Mouse (Mus musculus): ENCODE measurements at regions not wholly inside any gene's neighbourhood (a gene's known extent, or its start where the extent isn't known, plus 50 kb on each side); places are given as distances from the start of the nearest gene placed in this dataset.

DNA sequence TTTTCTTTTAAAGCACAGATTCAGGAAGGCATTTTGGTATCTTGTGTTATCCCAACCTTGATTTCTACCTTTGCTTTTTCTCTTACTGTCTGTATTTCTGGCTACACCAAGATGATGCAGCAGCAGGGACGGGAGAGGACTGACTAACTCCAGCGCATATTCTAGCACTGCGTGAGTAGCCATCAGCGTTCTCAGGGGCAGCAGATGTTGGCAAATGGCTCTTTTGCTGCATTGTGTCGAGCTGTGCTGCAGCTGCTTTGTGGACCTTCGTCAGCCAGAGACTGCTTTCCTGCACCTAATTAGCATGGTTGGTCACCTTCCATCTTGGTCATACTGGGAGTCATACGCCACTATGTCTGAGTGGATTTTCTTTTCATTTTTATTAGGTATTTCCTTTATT is 133.4 kb upstream of the D16Ertd472e start:
- Histone ChIP-seq H3K4me3 (replicated peaks; ENCODE audit: low read depth, low read length) (no peak overlapping the region), H3K9ac (replicated peaks; ENCODE audit: low read length) (no peak overlapping the region), H3K36me3 (ENCODE audit: control insufficient read depth, insufficient read depth, low read length) (no peaks in the 10 kb centered on the region), H3K27ac (replicated peaks; ENCODE audit: low read depth, low read length) (no peak overlapping the region), H3K4me1 (ENCODE audit: control insufficient read depth, insufficient read depth, low read length) (no peaks in the 10 kb centered on the region), H3K27me3 (ENCODE audit: control insufficient read depth, insufficient read depth, low read length) (no peaks in the 10 kb centered on the region), H3K9me3 (ENCODE audit: control insufficient read depth, low read length) (no peaks in the 10 kb centered on the region), H3K4me2 (ENCODE audit: low read length) (no peak overlapping the region)
- no peak for ATAC-seq (ENCODE audit: low FRiP score, low TSS enrichment)
- peak; percentile 4 for DNase-seq
- WGBS, result 65% methylated on average over 7 of the region's 7 CpGs

DNA sequence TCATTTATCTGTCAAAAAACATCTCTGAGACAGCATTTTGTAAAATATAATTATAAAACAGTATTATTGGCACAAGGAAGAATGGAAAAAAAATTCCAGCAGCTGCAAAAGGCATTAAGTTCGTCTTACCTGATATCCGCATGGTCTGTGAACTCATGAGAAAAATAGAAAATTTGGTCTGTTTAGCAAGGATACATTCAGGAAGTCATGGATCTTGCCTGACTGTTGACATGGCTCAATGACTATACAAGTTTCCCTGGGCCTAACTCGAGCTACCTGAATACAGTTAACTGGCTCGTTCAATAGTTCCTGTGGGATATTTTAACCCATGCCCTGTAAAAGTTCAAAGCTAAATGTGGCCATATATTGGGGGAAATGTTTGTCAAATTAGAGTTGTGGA is 131.1 kb upstream of the D16Ertd472e start:
- Histone ChIP-seq H3K36me3 (ENCODE audit: control insufficient read depth, insufficient read depth, low read length) (no peaks in the 10 kb centered on the region), H3K27ac (replicated peaks; ENCODE audit: low read depth, low read length) (no peak overlapping the region), H3K4me1 (ENCODE audit: control insufficient read depth, insufficient read depth, low read length) (no peaks in the 10 kb centered on the region), H3K4me2 (ENCODE audit: low read length) (no peak overlapping the region), H3K4me3 (replicated peaks; ENCODE audit: low read depth, low read length) (no peak overlapping the region), H3K9ac (replicated peaks; ENCODE audit: low read length) (no peak overlapping the region), H3K27me3 (ENCODE audit: control insufficient read depth, insufficient read depth, low read length) (no peaks in the 10 kb centered on the region), H3K9me3 (ENCODE audit: control insufficient read depth, low read length) (no peaks in the 10 kb centered on the region)
- DNase-seq (no peak), ATAC-seq (ENCODE audit: low FRiP score, low TSS enrichment) (no peak)
- WGBS, result 90% methylated on average over 4 of the region's 4 CpGs

DNA sequence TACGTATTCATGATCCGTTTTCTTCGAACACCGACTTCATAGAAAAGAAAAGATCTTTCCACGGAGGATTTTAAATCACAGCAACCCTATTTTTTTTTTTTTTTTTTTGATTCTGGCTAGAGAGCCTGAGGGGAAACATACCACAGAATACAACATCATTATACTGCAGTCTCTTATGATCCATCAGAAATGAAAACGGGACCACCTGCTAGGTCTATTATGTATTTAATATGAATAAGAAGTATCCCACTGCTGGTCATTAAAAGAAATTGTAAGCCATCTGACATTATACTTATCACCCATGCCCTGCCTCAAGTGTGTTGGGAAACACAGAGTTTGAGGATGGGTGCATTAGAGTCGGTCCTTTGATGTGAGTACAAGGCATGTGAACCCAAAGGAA is 130.7 kb upstream of the D16Ertd472e start:
- Histone ChIP-seq H3K9ac (replicated peaks; ENCODE audit: low read length) (no peak overlapping the region), H3K4me3 (replicated peaks; ENCODE audit: low read depth, low read length) (no peak overlapping the region), H3K27me3 (ENCODE audit: control insufficient read depth, insufficient read depth, low read length) (no peaks in the 10 kb centered on the region), H3K36me3 (ENCODE audit: control insufficient read depth, insufficient read depth, low read length) (no peaks in the 10 kb centered on the region), H3K9me3 (ENCODE audit: control insufficient read depth, low read length) (no peaks in the 10 kb centered on the region), H3K4me2 (ENCODE audit: low read length) (no peak overlapping the region), H3K27ac (replicated peaks; ENCODE audit: low read depth, low read length) (no peak overlapping the region), H3K4me1 (ENCODE audit: control insufficient read depth, insufficient read depth, low read length) (no peaks in the 10 kb centered on the region)
- WGBS, result 77% methylated on average over 7 of the region's 7 CpGs
- ATAC-seq (ENCODE audit: low FRiP score, low TSS enrichment) (no peak), DNase-seq (peak; percentile 18)

DNA sequence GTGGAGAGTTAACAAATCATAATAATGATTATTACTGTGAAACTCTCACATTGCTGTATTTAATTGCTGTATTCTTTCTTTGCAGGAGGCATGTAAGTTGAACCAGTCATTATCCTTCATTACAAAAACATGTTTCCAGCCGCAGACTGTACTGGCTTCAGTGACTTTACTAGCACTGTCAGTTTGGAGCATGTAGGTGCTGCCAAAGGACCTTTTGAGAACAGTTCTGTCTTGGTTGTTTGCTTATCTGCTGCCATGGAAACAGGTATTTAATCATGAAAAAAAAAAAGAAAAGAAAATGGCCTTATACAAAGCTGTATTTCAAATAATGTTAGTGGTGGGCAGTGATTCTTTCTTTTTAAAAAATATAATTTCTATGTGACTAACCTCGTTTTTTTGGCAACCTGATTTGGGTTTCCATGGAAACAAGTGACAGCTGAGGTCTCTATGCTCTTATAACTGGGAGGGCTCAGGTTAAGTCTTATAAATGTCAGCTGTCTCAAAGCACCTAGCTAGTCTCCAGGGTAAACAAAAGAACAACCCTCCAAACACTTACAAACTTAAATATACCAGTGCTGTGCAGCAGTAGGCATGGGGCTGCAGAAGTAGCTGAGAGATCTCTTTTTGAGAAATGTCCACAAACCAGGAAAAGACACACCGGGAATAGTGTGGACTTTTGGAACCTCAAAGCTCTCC is 121.2 kb upstream of the D16Ertd472e start:
- peak; percentile 51 for DNase-seq
- no peak overlapping the region for H3K27ac ChIP-seq (replicated peaks; ENCODE audit: low read depth, low read length)

DNA sequence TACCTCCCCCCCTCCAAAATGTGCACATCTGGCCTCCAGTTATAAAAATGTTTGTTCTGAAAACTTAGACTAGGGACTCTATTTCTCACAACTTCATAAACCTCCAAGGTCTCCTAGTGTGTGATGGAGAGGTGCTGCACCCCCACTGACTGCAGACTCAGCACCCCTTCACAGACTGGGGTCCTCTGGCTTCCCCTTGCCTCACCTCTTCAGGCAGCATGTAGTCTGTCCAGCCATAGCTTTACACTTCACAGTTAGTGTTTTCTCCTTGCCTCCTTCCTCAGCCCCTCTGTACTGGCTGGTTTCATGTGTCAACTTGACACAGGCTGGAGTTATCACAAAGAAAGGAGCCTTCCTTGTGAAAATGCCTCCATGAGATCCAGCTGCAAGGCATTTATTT is 111.7 kb upstream of the D16Ertd472e start:
- no peak overlapping the region for H3K4me3 ChIP-seq (replicated peaks; ENCODE audit: low read depth, low read length)
- H3K27me3 ChIP-seq (ENCODE audit: control insufficient read depth, insufficient read depth, low read length), result no peaks in the 10 kb centered on the region
- DNase-seq (no peak), ATAC-seq (ENCODE audit: low FRiP score, low TSS enrichment) (no peak)
- no peaks in the 10 kb centered on the region for H3K9me3 ChIP-seq (ENCODE audit: control insufficient read depth, low read length)
- H3K36me3 ChIP-seq (ENCODE audit: control insufficient read depth, insufficient read depth, low read length), result no peaks in the 10 kb centered on the region
- H3K4me1 ChIP-seq (ENCODE audit: control insufficient read depth, insufficient read depth, low read length), result no peaks in the 10 kb centered on the region
- H3K9ac ChIP-seq (replicated peaks; ENCODE audit: low read length), result no peak overlapping the region
- no peak overlapping the region for H3K27ac ChIP-seq (replicated peaks; ENCODE audit: low read depth, low read length)
- H3K4me2 ChIP-seq (ENCODE audit: low read length), result no peak overlapping the region

More for the DNA sequence above, 121.2 kb upstream of the D16Ertd472e start:
- Histone ChIP-seq H3K4me3 (replicated peaks; ENCODE audit: low read depth, low read length) (no peak overlapping the region), H3K9ac (replicated peaks; ENCODE audit: low read length) (no peak overlapping the region), H3K27me3 (ENCODE audit: control insufficient read depth, insufficient read depth, low read length) (no peaks in the 10 kb centered on the region), H3K36me3 (ENCODE audit: control insufficient read depth, insufficient read depth, low read length) (no peaks in the 10 kb centered on the region), H3K4me1 (ENCODE audit: control insufficient read depth, insufficient read depth, low read length) (no peaks in the 10 kb centered on the region), H3K9me3 (ENCODE audit: control insufficient read depth, low read length) (no peaks in the 10 kb centered on the region), H3K4me2 (ENCODE audit: low read length) (no peak overlapping the region)
- WGBS, result 52% methylated on average over 3 of the region's 3 CpGs
- ATAC-seq (ENCODE audit: low FRiP score, low TSS enrichment), result no peak

DNA sequence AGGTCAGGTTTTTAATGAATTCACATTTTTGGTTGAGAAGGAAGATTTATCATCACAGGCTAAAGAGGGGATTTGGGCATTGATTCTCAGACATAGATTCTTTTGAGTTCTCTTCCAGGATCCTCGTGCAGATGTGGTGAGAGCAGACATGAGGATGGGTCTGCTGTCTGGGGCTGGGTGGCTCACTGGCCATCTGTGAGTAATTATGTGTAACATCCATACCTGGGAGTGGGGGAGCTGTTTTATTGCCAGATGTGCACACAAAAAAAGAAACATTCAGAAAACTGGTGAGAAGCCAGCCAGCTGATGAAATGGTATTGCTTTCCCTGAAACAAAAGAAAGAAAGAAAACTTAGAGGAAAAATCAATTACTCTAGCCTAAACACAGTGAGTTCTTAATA is 108.7 kb upstream of the D16Ertd472e start:
- no peaks in the 10 kb centered on the region for H3K4me1 ChIP-seq (ENCODE audit: control insufficient read depth, insufficient read depth, low read length)
- H3K9ac ChIP-seq (replicated peaks; ENCODE audit: low read length), result no peak overlapping the region
- H3K36me3 ChIP-seq (ENCODE audit: control insufficient read depth, insufficient read depth, low read length), result no peaks in the 10 kb centered on the region
- H3K9me3 ChIP-seq (ENCODE audit: control insufficient read depth, low read length), result no peaks in the 10 kb centered on the region
- no peak overlapping the region for H3K4me3 ChIP-seq (replicated peaks; ENCODE audit: low read depth, low read length)
- no peaks in the 10 kb centered on the region for H3K27me3 ChIP-seq (ENCODE audit: control insufficient read depth, insufficient read depth, low read length)
- 60% methylated on average over 1 of the region's 1 CpGs for WGBS
- ATAC-seq (ENCODE audit: low FRiP score, low TSS enrichment), result no peak
- DNase-seq, result no peak
- no peak overlapping the region for H3K4me2 ChIP-seq (ENCODE audit: low read length)
- no peak overlapping the region for H3K27ac ChIP-seq (replicated peaks; ENCODE audit: low read depth, low read length)

DNA sequence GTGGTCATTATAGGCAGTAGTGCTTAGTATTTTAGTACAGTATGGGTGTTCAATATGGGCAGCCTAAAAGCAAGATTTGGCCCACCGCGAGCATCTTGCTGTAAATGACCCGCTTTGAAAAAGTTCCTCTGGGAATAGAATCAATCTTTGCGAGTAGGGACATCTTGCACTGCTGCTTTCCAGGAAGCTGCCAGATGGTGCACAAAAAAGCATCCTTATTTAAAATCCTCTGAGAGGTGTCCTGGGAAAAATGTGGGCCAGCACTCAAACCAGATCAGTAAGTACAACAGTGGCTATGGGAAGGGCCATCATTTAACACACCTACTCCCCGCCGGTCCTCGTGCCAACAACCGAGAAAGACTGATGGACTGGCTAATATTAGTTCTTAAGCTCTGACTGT is 107.5 kb upstream of the D16Ertd472e start:
- Histone ChIP-seq H3K36me3 (ENCODE audit: control insufficient read depth, insufficient read depth, low read length) (no peaks in the 10 kb centered on the region), H3K9me3 (ENCODE audit: control insufficient read depth, low read length) (no peaks in the 10 kb centered on the region), H3K4me2 (ENCODE audit: low read length) (no peak overlapping the region), H3K27me3 (ENCODE audit: control insufficient read depth, insufficient read depth, low read length) (no peaks in the 10 kb centered on the region), H3K4me3 (replicated peaks; ENCODE audit: low read depth, low read length) (no peak overlapping the region), H3K4me1 (ENCODE audit: control insufficient read depth, insufficient read depth, low read length) (no peaks in the 10 kb centered on the region), H3K27ac (replicated peaks; ENCODE audit: low read depth, low read length) (no peak overlapping the region), H3K9ac (replicated peaks; ENCODE audit: low read length) (no peak overlapping the region)
- ATAC-seq (ENCODE audit: low FRiP score, low TSS enrichment), result no peak
- WGBS, result 82% methylated on average over 8 of the region's 8 CpGs
- no peak for DNase-seq

DNA sequence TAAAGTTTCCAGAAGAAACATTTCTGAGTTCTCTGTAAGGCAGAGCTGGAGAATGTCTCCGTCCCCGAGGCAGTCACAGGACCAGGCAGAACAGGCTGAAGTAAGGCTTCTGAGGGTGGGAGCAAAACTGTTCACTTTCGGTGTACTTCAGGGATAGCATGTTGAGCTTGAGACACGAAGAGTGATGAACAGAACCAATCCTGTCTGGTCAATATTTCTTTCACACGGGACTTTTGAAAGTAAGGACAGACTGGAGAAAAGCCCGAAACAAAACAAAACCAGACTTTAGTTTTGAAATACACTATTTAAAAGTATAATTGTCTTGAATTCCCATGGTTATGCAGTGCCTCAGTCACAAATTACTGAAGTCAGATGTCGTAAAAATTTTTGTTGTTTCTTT is 84.6 kb upstream of the D16Ertd472e start:
- Histone ChIP-seq H3K9ac (replicated peaks; ENCODE audit: low read length) (no peak overlapping the region), H3K4me1 (ENCODE audit: control insufficient read depth, insufficient read depth, low read length) (no peaks in the 10 kb centered on the region), H3K4me3 (replicated peaks; ENCODE audit: low read depth, low read length) (no peak overlapping the region), H3K9me3 (ENCODE audit: control insufficient read depth, low read length) (no peaks in the 10 kb centered on the region), H3K36me3 (ENCODE audit: control insufficient read depth, insufficient read depth, low read length) (no peaks in the 10 kb centered on the region), H3K4me2 (ENCODE audit: low read length) (no peak overlapping the region), H3K27ac (replicated peaks; ENCODE audit: low read depth, low read length) (no peak overlapping the region), H3K27me3 (ENCODE audit: control insufficient read depth, insufficient read depth, low read length) (no peaks in the 10 kb centered on the region)
- ATAC-seq (ENCODE audit: low FRiP score, low TSS enrichment) (no peak), DNase-seq (no peak)
- WGBS, result 87% methylated on average over 7 of the region's 7 CpGs

DNA sequence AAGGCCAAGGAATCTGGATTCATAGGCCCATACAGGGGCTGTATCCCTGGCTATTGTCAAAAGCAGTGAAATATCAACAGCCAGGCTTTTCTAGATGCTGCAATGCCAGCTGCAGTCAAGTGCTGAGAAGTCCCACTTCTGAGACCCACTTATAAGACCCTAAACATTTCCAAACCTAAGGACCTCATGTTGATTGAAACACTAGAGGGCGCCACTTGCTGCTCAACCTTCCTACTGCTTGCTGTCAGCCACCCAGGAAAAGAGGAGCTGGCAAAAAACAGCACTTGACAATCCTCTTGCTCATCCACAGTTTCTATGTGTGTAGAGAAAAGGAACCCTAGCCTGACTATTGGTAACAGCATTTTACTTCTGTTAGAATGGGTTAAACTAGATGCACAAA is 68.2 kb upstream of the D16Ertd472e start:
- H3K9me3 ChIP-seq (ENCODE audit: control insufficient read depth, low read length), result no peaks in the 10 kb centered on the region
- WGBS, result 3% methylated on average over 1 of the region's 1 CpGs
- ATAC-seq (ENCODE audit: low FRiP score, low TSS enrichment) (no peak), DNase-seq (peak; percentile 51)
- no peaks in the 10 kb centered on the region for H3K36me3 ChIP-seq (ENCODE audit: control insufficient read depth, insufficient read depth, low read length)
- no peak overlapping the region for H3K4me3 ChIP-seq (replicated peaks; ENCODE audit: low read depth, low read length)
- H3K27me3 ChIP-seq (ENCODE audit: control insufficient read depth, insufficient read depth, low read length), result no peaks in the 10 kb centered on the region
- H3K4me1 ChIP-seq (ENCODE audit: control insufficient read depth, insufficient read depth, low read length), result 0 out of 2 replicates have a peak, but pooled peaks cover 2% of the 10 kb centered on the region
- H3K9ac ChIP-seq (replicated peaks; ENCODE audit: low read length), result no peak overlapping the region
- H3K4me2 ChIP-seq (ENCODE audit: low read length), result no peak overlapping the region
- H3K27ac ChIP-seq (replicated peaks; ENCODE audit: low read depth, low read length), result no peak overlapping the region

All from midbrain, embryonic 14.5 days (tissue).